Comparison of ENCODE assay signal across 8 mouse cellular contexts in the genomic region with DNA sequence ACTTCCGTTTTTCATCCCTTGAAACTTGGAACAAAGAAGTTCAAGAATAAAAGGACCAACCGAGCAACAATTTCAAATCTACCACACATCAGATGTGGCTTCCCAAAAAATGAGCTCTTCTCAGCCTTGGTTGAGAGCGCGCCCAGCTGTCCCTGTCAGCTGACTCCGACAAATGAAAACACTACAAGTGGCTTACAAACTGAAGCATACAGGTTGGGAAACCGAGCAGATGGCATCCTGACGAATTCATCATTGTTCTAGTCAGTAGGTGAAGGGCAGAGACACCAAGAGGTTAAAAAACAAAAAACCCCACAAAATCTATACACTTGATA. TPM values are rescaled to one million over a fixed set of nuclear protein-coding genes. Genes with fewer than 3 reads are reported as not detected.
DNase-seq lines count a peak whose midpoint lies in the region; ATAC-seq and TF ChIP-seq lines count a peak whose summit lies in the region.

No protein-coding gene starts in this region.

- DNase-seq in right cerebral cortex, adult 18-20 months, result peak; percentile 46
- DNase-seq in right cerebral cortex, postnatal 25 days, result no peak
- peak; percentile 23 for DNase-seq in kidney, postnatal 14 days
- DNase-seq in right cerebral cortex, postnatal 14 days, result peak; percentile 21
- no peak for DNase-seq in spleen, postnatal 36 days (ENCODE audit: low spot score in 2 of 2)

- H3K36me3 ChIP-seq in heart, embryonic 11.5 days (ENCODE audit: control insufficient read depth, insufficient read depth, low read length), result no peaks in the 10 kb centered on the region
- no peaks in the 10 kb centered on the region for H3K36me3 ChIP-seq in liver, embryonic 16.5 days (ENCODE audit: control insufficient read depth, insufficient read depth)

- TF ChIP-seq POLR2A in cortical plate, adult 2 months (IDR thresholded peaks at IDR 0.05; ENCODE audit: extremely low read depth, insufficient read depth, low read length), result no peak

- peak overlapping the region; percentile 83 for H3K9ac ChIP-seq in heart, embryonic 11.5 days (ENCODE audit: low read depth, low read length)
- peak overlapping the region; percentile 87 for H3K9ac ChIP-seq in liver, embryonic 16.5 days (ENCODE audit: low read depth, low read length)

- H3K4me3 ChIP-seq in cortical plate, adult 2 months (ENCODE audit: insufficient read depth, low read length), result peak overlapping the region; percentile 72
- H3K4me3 ChIP-seq in heart, embryonic 11.5 days (ENCODE audit: low read depth, low read length), result peak overlapping the region; percentile 86
- peak overlapping the region; percentile 96 for H3K4me3 ChIP-seq in liver, embryonic 16.5 days (ENCODE audit: low read depth, low read length)

- TF ChIP-seq CTCF in cortical plate, adult 2 months (IDR thresholded peaks at IDR 0.05; ENCODE audit: extremely low read depth, insufficient read depth, low read length), result no peak

- WGBS in heart, embryonic 11.5 days (ENCODE audit: insufficient replicate concordance), result 10% methylated on average over 7 of the region's 7 CpGs
- WGBS in liver, embryonic 16.5 days (ENCODE audit: insufficient replicate concordance), result 7% methylated on average over 7 of the region's 7 CpGs

- H3K4me1 ChIP-seq in cortical plate, adult 2 months (ENCODE audit: control insufficient read depth, insufficient read depth, low read length), result no peaks in the 10 kb centered on the region
- no peaks in the 10 kb centered on the region for H3K4me1 ChIP-seq in heart, embryonic 11.5 days (ENCODE audit: control insufficient read depth, insufficient read depth, low read length)
- H3K4me1 ChIP-seq in liver, embryonic 16.5 days (ENCODE audit: control insufficient read depth, low read depth, low read length), result peaks cover 10% of the 10 kb centered on the region

- H3K27me3 ChIP-seq in heart, embryonic 11.5 days (ENCODE audit: control insufficient read depth, insufficient read depth, low read length), result no peaks in the 10 kb centered on the region
- no peaks in the 10 kb centered on the region for H3K27me3 ChIP-seq in liver, embryonic 16.5 days (ENCODE audit: control insufficient read depth, insufficient read depth, low read depth, low read length)

- H3K9me3 ChIP-seq in heart, embryonic 11.5 days (replicated peaks; ENCODE audit: control insufficient read depth, low read length), result no peaks in the 10 kb centered on the region
- no peaks in the 10 kb centered on the region for H3K9me3 ChIP-seq in liver, embryonic 16.5 days (replicated peaks; ENCODE audit: control insufficient read depth, low read length)

- no peak overlapping the region for H3K27ac ChIP-seq in cortical plate, adult 2 months (ENCODE audit: insufficient read depth, low read length)
- H3K27ac ChIP-seq in heart, embryonic 11.5 days (ENCODE audit: low read depth, low read length), result no peak overlapping the region
- peak overlapping the region; percentile 80 for H3K27ac ChIP-seq in liver, embryonic 16.5 days (ENCODE audit: low read length)

- ATAC-seq in heart, embryonic 11.5 days (replicated peaks; ENCODE audit: insufficient number of reproducible peaks, low FRiP score, low TSS enrichment), result no peak
- no peak for ATAC-seq in liver, embryonic 16.5 days (ENCODE audit: low read depth)

- H3K4me2 ChIP-seq in heart, embryonic 11.5 days, result peak overlapping the region; percentile 76
- peak overlapping the region; percentile 98 for H3K4me2 ChIP-seq in liver, embryonic 16.5 days (ENCODE audit: low read depth, low read length)

RNA-seq across cellular contexts. Expression of a gene that starts 0.8 kb away (rescaled TPM):
- 9.2 and 9.4 TPM in 2 replicates for polyA plus RNA-seq in cortical plate, adult 2 months (2012; rRNA removed)
- 12.7 and 14.0 TPM in 2 replicates for polyA plus RNA-seq in heart, embryonic 11.5 days (2014; fragmentation: Nextera tagmentation; extraction: Ambion mirVana)
- polyA plus RNA-seq in liver, embryonic 16.5 days (2015; fragmentation: Nextera tagmentation; extraction: Ambion mirVana), result 5.8 and 6.4 TPM in 2 replicates

RNA-seq across cellular contexts. Expression of a gene that starts 16.7 kb away (rescaled TPM):
- polyA plus RNA-seq in cortical plate, adult 2 months (2012; rRNA removed), result not detected in 2 replicates
- not detected in 2 replicates for polyA plus RNA-seq in heart, embryonic 11.5 days (2014; fragmentation: Nextera tagmentation; extraction: Ambion mirVana)
- polyA plus RNA-seq in liver, embryonic 16.5 days (2015; fragmentation: Nextera tagmentation; extraction: Ambion mirVana), result not detected in 2 replicates

RNA-seq across cellular contexts. Expression of a gene that starts 41.4 kb away (rescaled TPM):
- 0.10 and 0.26 TPM in 2 replicates for polyA plus RNA-seq in cortical plate, adult 2 months (2012; rRNA removed)
- polyA plus RNA-seq in heart, embryonic 11.5 days (2014; fragmentation: Nextera tagmentation; extraction: Ambion mirVana), result not detected in 2 replicates
- not detected in 2 replicates for polyA plus RNA-seq in liver, embryonic 16.5 days (2015; fragmentation: Nextera tagmentation; extraction: Ambion mirVana)

RNA-seq across cellular contexts. Expression of a gene that starts 58.1 kb away (rescaled TPM):
- 8.3 and 8.8 TPM in 2 replicates for polyA plus RNA-seq in cortical plate, adult 2 months (2012; rRNA removed)
- polyA plus RNA-seq in heart, embryonic 11.5 days (2014; fragmentation: Nextera tagmentation; extraction: Ambion mirVana), result 0.07 and 0.20 TPM in 2 replicates
- polyA plus RNA-seq in liver, embryonic 16.5 days (2015; fragmentation: Nextera tagmentation; extraction: Ambion mirVana), result 0.20 and 0.30 TPM in 2 replicates

Comparison
In these comparisons a context has a peak if more than half of its experiments do, and no peak if none do; other contexts are left out.
1. DNase-seq: peak in right cerebral cortex, adult 18-20 months (single experiment), kidney, postnatal 14 days (single experiment) and right cerebral cortex, postnatal 14 days (single experiment); none in right cerebral cortex, postnatal 25 days (single experiment) and spleen, postnatal 36 days (0 of 2).
2. Peak in every context shown above with its lines, with median percentiles within 50 percentile points of each other: H3K4me3 ChIP-seq.